Mouse (Mus musculus): ENCODE data around the gene Rere. TPM values are rescaled to one million over a fixed set of nuclear protein-coding genes. Genes with fewer than 3 reads are reported as not detected.
A peak's percentile ranks its signal among the peaks of the same experiment; 100 is the strongest.
"Not testable (repeated sequence)": the region's sequence is repeated elsewhere in the genome, so short reads cannot be mapped to it uniquely, and the experiment has no call there.

Rere gene
- total RNA-seq, 2 experiments from 2014 or later = 84.7 to 103 TPM

- intact Hi-C loops (cut with DNase I) = no loop called here
- DNase-seq (ENCODE audit: low spot score in 2 of 2) = no peak
These were observed 234.8 kb downstream of the Rere start for GRCm38 (mm10) chr4:150516201-150516600.

DNA sequence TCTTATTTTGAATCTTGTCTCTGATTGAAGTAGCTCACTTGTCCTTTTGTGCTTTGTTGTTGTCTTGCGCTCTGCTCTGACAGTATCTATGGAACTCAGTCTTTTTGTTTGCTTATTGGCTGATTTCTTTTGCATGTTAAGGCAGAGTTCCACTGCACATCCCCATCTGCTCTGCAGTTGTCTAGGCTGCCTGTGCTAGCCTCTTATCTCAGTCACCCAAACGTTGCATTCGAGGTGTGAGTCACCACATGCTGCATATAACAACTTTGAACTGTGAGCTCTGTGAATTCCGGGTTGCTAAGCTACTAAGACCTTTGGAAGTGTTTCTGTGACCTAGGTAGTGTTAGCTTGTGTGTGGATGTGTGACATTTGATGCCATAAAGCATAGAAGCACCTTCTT is 235.9 kb downstream of the Rere start:
- intact Hi-C loops (cut with DNase I) = no loop called here
- DNase-seq (ENCODE audit: low spot score in 2 of 2) = peak in 1 of 2 experiments; percentile 50

DNA sequence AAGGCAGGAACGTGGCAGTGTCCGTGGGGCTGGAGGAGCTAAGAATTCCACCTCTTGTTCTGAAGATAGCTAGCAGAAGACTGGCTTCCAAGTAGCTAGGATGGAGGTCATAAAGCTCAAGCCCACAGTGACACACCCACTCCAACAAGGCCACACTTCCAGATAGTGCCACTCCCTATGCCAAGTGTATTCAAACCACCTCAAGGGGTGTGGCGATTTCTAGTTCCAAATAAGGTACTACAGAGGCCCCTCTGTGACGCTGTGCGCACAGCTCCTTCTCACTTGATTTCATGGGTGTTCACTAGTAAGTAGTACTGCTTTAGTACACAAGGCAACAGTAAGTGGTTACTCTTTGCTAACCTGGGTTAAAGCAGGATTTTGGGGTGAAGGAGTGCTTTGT is 237.4 kb downstream of the Rere start:
- intact Hi-C loops (cut with DNase I) = no loop called here
- DNase-seq (ENCODE audit: low spot score in 2 of 2) = no peak

- no peak for DNase-seq (ENCODE audit: low spot score in 2 of 2)
These were observed 238.6 kb downstream of the Rere start for GRCm38 (mm10) chr4:150520069-150520468.

GRCm38 (mm10) chr4:150522425-150522824 is 241.0 kb downstream of the Rere start:
- intact Hi-C loops (cut with DNase I) = no loop called here
- no peak for DNase-seq (ENCODE audit: low spot score in 2 of 2)

More at GRCm38 (mm10) chr4:150520069-150520468, 238.6 kb downstream of the Rere start:
- intact Hi-C loops (cut with DNase I) = no loop called here

- intact Hi-C loops (cut with DNase I) = no loop called here
- no peak for DNase-seq (ENCODE audit: low spot score in 2 of 2)
These were observed 241.9 kb downstream of the Rere start for GRCm38 (mm10) chr4:150523351-150523750.

DNA sequence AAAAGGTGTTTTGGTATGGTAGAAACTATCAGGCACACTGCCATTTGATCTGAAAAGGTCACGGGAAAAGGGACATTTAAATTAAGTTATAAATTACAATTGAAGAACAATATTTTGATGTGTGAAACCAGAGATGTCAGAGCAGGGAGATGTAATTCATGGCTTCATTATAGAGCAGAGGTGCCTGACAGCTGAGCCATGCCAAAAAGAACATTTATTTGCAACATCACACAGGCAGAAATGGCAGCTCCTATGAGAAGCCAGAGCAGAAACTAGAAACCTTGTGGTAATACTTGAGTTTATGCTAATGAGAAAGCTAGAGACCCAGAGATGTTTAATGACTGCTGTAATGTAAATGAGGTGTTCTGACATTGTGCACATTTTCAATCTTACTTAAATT is 244.8 kb downstream of the Rere start:
- no peak for DNase-seq (ENCODE audit: low spot score in 2 of 2)
- intact Hi-C loops (cut with DNase I) = no loop called here

GRCm38 (mm10) chr4:150528426-150528825 is 247.0 kb downstream of the Rere start:
- intact Hi-C loops (cut with DNase I) = no loop called here
- peak in 1 of 2 experiments; percentile 67 for DNase-seq (ENCODE audit: low spot score in 2 of 2)

GRCm38 (mm10) chr4:150528846-150529245 is 247.4 kb downstream of the Rere start:
- intact Hi-C loops (cut with DNase I) = no loop called here
- DNase-seq (ENCODE audit: low spot score in 2 of 2) = no peak

GRCm38 (mm10) chr4:150531869-150532268 is 250.4 kb downstream of the Rere start:
- intact Hi-C loops (cut with DNase I) = no loop called here
- DNase-seq (ENCODE audit: low spot score in 2 of 2) = peak in 1 of 2 experiments; percentile 37

DNA sequence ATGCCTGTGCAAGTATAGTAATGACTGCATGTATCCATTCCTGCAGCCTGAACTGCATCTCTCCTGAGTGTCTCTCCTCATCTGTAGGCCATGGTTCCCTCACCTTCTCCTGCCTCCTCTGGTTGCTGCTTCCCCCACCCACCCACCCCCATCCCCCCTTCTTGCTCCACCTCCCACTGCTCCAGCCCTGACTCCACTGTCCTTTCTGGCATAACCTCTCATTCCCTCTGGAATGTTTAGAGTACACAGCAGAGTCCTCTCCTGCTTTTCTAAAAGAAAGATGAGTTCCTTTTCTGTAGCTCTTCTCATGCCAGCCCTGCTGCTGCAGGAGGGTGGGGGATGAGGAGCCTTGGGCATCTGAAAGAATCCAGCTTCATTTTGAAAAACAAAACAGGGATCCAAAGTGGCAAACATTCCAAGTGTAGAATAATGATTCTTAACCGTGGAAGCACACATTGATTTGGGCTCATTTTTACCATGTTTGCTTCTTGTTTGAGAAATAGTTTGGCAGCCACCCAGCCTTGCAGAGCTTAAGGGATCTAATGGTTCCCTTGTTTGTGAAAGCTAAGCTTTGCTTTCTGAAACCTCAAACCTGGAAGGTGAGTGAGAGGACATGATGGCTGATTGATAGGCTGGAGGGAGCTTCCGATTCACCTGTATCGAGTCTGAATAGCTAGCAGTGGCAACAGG is 255.5 kb downstream of the Rere start:
- no peak for DNase-seq (ENCODE audit: low spot score in 2 of 2)
- intact Hi-C loops (cut with DNase I) = no loop called here

- DNase-seq (ENCODE audit: low spot score in 2 of 2) = no peak
- intact Hi-C loops (cut with DNase I) = no loop called here
These were observed 258.4 kb downstream of the Rere start for GRCm38 (mm10) chr4:150539846-150540245.

GRCm38 (mm10) chr4:150540392-150541094 is 259.1 kb downstream of the Rere start:
- no peak for DNase-seq (ENCODE audit: low spot score in 2 of 2)
- intact Hi-C loops (cut with DNase I) = no loop called here

GRCm38 (mm10) chr4:150544231-150544630 is 262.8 kb downstream of the Rere start:
- intact Hi-C loops (cut with DNase I) = no loop called here
- no peak for DNase-seq (ENCODE audit: low spot score in 2 of 2)

DNA sequence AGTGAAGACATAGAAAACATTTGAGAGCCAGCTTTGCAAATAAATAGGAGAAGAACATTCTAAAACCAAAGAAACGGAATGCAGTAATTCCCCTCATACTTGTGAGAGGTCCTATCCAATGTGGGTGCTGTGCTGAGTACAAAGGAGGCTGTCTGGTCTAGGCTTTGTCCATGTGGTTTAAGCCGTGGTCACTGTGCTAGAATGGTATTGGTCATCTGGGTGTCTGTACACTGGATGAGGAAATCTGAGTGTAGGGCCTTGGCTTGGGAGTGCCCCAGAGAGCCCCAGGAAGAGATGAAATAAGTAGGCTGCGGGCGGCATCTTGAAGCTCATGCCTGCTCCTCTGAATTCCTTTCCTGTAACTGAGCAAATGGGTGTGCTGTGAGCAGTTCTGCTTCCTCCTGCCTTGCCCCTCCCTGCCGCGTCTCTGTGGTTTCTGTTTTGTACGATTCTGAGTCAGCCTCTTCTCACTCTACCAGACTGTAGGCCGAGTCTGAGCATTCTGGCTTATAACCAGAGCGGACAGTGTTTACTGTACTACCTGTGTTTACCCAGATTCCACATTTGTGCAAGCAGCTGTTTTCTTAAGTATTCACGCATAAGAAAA is 263.3 kb downstream of the Rere start:
- intact Hi-C loops (cut with DNase I) = no loop called here
- DNase-seq (ENCODE audit: low spot score in 2 of 2) = peak; percentile 49 to 80

- intact Hi-C loops (cut with DNase I) = no loop called here
These were observed 264.3 kb downstream of the Rere start for GRCm38 (mm10) chr4:150545775-150546174.

DNA sequence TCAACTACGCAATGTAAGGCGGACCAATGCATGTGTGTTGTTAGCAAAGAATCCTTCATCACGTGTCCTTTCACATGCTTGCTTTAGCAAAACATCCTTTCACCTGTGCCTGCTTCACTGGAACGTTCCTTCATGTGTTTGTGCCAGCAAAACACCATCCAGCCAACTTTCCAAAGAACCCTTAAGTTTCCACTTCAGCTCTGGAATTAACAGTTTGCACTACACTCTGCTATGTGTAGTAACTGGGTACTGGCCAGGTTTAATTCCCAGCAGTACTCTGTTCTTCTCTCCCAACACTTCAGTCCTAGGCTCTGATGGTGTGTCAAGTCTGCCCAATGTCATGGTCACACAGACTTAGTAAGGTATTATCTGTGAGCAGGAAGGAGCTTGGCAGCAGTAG is 264.9 kb downstream of the Rere start:
- DNase-seq (ENCODE audit: low spot score in 2 of 2); intact Hi-C loops (cut with DNase I): not testable (repeated sequence)

More at GRCm38 (mm10) chr4:150545775-150546174, 264.3 kb downstream of the Rere start:
- DNase-seq (ENCODE audit: low spot score in 2 of 2) = no peak

GRCm38 (mm10) chr4:150549393-150549792 is 267.9 kb downstream of the Rere start:
- intact Hi-C loops (cut with DNase I) = no loop called here
- DNase-seq (ENCODE audit: low spot score in 2 of 2) = no peak

DNA sequence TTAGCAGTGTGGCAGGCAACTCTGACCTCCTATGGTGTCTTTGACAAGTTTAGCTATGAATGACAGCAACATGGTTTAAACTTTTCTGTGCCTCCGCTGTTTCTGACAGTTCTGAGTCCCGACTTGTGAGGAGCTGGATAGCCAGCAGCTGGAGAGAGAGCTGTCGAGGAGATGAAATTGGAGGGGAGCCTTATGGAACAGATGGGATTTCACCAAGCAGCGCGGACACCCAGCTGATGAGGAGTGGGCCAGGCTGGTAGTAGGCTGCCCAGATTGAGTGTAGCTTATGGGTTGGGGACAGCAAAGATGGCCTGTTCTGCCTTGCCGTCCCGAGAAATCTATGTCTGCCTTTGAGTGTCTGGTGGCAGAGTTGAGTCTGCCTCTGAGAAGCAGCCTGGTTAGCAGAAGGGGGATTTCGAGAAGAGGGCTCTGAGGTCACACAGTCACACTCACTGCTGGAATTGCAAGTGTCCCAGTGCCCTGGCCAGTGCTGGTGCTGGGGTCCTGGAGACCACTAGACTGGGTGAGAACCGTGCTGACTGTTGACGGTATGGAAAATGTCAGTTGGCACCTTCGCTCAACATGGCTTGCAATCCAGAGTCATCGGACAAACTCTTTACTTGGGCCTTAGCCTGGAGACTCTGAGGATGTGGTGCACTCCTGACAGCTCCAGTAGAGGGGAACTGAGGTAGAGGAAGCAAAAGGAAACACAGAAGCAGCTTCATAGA is 268.7 kb downstream of the Rere start:
- no peak for DNase-seq (ENCODE audit: low spot score in 2 of 2)
- intact Hi-C loops (cut with DNase I) = no loop called here

DNA sequence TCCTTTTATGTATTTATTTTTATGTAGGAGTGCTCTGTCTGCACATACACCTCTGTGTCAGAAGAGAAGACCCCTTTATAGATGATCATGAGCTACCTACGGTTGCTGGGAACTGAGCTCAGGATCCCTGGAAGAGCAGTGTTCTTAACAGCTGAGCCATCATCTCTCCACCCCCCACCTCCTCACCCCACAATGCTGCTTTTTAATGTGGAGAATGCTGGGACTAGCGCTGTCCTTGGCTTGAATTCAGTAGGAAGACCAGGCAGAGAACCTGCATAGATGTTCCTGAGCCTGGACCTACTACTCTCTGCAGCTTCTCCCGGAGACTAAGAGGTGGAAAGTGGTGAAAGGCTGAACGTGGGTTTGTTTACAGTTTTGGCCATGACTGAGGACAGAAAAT is 269.9 kb downstream of the Rere start:
- intact Hi-C loops (cut with DNase I) = no loop called here

More for the DNA sequence above, 269.9 kb downstream of the Rere start:
- peak in 1 of 2 experiments; percentile 58 for DNase-seq (ENCODE audit: low spot score in 2 of 2)
